Mouse (Mus musculus): ENCODE results near the gene Susd1. TPM values are rescaled to one million over a fixed set of nuclear protein-coding genes. Genes with fewer than 3 reads are reported as not detected.

The Susd1 gene
- polyA plus RNA-seq, 1 experiment from 2014 or later: 11.4 TPM

- no peak for DNase-seq (ENCODE audit: low spot score)
Measured at GRCm38 (mm10) chr4:59349425-59350185, 88.8 kb downstream of the Susd1 start.

DNA sequence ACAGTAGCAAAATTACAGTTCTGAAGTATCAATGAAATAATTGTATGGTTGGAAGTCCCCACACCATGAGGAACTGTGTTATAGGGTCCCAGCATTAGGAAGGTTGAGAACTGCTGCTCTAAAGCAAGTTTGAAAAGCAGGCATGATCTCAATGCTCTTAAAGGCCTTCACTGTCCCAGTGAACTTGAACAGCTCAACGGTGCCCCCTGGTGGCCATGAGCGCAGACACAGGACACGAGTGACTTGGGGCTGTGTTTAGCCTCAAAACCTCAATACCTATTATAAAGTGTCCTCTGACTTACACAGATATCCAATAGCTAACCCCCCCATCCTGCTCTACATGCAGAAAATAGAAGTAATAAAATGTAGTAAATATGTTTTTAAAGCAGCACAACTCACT is 97.7 kb downstream of the Susd1 start:
- peak; percentile 87 for DNase-seq (ENCODE audit: low spot score)

GRCm38 (mm10) chr4:59340046-59340445 is 98.4 kb downstream of the Susd1 start:
- DNase-seq (ENCODE audit: low spot score): no peak

DNA sequence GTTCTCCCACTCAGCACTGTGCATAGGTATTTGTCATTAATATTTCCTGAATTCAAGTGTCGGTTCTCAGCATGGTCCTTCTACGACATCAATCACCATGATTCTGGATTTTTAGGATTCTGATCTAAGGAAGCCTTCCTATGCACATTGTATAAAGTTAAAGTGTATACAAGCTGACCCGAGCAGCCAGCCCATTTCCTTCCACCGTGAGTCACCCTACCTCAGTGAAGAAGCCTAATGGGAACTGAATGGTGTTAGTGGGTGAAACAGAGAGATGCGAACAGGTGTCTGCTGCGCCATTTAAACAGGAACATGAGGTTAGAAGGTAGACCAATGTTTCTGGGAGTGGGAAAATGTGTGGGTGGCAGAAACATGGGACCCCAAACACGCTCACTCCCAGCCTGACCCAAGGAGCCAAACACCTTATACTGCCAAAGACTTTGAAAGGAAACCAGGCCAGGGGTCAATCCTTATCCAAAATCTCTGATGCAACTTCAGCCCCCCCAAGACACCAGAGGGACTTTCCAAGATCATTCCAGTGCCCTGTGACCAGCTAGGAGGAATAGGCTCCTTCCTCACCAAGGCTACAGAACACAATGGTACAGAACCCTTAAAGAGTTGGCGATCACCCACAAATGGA is 99.4 kb downstream of the Susd1 start:
- DNase-seq (ENCODE audit: low spot score): no peak

DNA sequence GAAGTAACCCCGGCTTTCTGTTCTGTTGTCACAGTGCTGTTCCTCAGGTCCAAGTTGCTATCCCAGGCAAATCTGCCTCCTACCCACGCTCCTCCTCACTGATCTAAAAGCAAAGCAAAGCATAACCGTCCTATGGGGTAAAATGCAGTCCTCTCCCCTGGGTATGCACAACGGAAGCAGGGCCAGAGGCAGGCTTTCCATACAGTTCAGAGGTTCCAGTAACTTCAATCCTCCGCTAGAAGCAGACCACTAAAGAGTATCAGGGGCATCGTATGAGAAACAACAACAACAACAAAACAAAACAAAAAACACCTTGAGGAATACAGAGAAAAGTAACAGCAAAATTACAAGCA is 100.9 kb downstream of the Susd1 start:
- DNase-seq (ENCODE audit: low spot score): no peak

- DNase-seq (ENCODE audit: low spot score): no peak
Measured at GRCm38 (mm10) chr4:59336846-59337532, 101.4 kb downstream of the Susd1 start.

- DNase-seq (ENCODE audit: low spot score): no peak
Measured at GRCm38 (mm10) chr4:59336439-59336809, 102.0 kb downstream of the Susd1 start.

DNA sequence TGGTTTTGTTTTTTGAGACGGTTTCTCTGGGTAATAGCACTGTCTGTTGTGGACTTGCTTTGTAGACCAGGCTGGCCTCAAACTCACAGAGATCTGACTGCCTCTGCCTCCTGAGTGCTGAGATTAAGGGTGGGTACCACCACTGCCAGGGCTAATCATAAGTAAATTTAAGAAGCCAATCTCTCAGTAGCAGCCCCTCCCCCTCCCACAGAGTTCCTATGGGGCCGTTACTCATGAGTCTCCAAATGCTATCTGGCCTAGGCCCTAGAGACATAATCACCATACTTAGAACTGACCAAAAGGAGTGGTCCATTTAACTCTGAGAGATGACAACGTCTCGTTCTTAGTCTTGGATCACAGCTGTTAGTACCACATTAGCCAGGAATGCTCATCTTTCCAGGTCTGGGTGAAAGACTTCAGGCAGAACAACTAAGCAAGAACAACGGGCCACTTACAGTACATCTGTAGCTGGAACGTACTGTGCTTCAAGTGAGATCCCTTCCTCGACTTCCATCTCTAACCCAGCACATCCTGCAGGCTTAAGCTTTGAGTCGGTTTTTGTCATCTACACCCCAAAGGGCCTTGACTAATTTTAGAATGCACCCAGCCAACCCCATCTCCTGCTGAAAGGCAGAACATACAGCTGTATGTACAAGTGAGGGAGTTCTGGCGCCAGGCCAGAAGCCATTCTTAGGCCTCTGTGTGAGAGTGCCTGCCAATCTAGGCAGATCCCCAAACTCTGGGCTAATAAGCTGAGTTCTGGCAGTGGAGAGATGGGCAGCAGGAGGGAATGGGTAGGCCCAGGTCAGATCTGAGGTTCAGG is 102.6 kb downstream of the Susd1 start:
- DNase-seq (ENCODE audit: low spot score): peak; percentile 53

- no peak for DNase-seq (ENCODE audit: low spot score)
Measured at GRCm38 (mm10) chr4:59335101-59335500, 103.3 kb downstream of the Susd1 start.

DNA sequence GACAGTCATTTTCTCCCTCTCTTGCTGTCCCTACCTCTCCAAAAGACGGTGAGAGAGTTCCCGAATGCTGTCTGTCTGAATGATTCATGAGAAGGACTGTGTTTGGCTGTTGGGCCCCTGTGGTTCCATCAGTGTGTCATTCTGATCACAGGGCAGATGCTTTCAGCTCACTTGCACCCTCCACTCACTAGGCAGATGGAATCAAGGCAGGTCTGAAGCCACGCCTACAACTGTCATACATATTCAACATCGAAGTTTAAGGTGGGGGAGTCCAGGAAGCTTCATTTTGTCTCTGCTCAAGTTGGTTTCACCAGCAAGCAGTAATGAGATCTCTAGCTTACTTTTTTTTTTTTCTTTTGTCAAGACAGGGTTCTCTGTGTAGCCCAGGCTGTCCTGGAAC is 104.2 kb downstream of the Susd1 start:
- peak; percentile 32 for DNase-seq (ENCODE audit: low spot score)

DNA sequence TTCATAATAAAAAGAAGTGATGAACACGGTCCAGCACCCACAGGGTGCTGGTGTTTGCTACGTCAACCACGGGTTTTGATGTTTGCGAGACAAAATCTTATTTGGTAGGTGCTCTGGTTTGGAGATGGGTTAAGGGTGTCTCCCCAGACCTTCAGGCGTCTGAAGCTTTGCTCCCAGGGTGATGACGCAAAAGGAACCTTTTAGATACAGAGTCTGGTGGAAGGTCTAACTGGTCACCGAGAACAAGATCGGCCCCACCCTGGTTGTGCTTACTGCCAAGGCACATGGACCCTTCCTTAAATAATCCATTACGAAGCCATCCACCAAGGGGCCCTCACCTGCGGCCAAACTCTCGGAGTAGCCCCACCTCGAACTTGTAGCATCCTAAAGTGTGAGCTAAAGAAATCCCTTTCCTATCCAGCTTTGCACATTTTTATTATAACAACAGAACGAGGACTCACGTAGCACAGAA is 105.0 kb downstream of the Susd1 start:
- DNase-seq (ENCODE audit: low spot score): no peak

DNA sequence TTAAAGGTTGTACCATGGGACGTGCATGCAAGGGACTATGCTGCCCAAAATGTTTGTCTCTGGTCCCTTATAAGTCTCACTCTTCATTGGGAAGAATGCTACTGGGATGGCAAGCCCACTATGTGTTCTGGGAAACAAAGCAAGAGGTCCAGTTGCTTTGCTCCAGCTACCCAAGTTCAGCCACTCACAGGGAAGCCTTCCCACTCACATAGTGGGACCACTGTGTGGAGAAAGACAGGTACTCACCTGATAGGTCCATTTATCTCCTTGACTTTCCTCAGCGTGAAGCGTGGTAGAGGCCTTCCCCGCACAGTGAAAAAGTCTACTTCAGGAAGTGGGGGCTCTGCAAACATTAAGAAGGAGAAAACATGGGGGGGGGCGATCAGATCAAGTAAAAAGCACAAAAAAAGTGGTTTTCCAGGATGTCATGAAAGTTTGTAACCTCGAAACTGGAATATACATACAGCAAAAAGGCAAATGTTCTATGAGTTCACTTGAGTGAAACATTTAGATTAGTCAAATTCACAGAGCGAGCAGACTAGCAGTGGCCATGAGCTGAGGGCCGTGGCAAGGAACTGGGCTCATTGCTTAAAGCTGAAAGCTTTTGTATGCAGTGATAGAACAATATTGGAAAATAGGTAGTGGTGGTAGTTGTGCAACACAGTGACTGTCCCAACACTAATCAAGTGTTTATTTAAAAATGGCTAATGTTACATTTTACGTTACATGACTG is 105.6 kb downstream of the Susd1 start:
- no peak for DNase-seq (ENCODE audit: low spot score)

- DNase-seq (ENCODE audit: low spot score): no peak
Measured at GRCm38 (mm10) chr4:59332089-59332488, 106.3 kb downstream of the Susd1 start.

DNA sequence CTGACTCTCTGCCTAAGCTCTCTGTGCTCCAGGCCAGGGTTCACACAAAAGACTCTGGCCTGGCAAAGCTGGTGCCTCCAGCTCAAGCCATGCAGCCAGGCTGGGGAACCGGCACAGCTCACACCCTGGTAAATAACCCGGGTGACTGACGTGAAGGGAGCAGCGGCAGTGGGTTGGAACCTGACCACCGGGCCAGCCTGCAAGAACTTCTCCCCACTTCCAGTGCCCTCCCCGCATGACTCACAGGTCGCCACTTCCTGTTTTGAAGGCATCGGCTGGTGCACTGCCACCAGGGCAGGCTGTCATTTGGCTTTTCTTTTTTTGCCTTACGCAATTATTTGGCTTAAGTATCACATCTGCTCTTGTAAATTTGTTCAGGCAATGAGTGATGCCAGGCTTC is 106.8 kb downstream of the Susd1 start:
- DNase-seq (ENCODE audit: low spot score): peak; percentile 82

DNA sequence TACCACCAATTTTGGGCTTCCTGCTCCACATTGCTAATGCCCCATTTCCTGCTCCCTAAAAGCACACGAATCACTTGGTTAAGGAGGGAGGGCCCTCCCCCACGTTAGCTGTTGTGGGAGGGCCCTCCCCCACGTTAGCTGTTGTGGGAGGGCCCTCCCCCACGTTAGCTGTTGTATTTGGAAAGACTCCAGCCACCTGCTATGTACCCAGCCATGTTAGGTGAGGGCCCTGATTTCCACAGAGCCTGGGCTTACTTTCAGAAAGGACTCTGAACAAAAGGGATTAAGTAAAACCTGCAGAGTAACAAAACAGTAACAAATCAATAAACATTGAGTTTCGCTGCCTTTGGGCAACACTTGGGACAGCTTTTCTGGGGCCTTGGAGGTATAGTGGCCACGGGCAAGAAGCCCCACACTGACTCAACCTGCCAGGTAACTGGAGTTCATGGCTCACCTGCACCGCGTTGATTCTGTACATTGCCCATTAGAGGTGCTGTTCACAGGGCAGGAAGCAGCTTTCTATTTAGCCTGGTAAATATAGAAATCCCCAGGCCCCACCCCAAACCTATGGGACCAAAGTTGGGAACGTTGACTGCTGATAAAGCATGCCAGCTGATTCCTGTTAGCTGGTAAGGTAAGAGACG is 107.3 kb downstream of the Susd1 start:
- DNase-seq (ENCODE audit: low spot score): peak; percentile 54

DNA sequence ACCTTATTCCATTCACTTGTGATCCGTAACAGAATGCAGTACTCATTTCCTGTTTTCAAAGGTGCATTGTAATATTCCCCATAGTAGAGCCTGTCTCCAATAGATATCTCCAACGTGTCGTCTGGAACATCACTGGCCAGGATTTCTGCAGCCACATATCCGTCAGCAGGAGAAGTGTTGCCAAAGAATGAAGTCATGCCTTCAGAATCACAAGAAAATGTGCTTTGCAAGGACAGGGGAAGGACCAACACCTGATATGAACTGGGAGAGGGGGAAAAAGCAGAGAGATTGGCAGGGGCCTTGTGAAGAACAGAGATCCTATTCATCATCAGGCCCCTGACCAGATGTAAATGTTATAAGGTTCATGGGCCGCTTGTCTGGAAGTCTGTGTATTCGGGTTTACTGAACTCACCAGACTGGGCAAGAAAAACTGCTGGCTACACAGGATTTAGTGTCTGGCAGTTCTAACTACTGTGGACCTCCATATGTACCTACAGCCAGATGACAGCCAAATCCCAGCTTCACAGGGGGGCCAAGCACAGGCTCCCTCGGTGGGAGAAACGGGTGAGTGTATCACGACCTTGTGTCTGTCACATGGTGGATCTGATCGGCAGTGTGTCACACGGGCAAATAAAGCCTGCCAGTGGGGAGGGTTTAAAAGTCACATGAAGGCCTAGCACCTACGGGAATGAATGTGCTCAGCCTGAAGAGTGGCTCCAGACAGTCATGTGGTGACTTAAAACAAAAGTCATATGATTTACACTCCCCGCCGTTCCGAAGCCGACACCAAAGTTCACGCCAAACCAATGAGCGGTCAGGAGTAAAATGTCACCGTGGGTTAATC is 108.8 kb downstream of the Susd1 start:
- no peak for DNase-seq (ENCODE audit: low spot score)

DNA sequence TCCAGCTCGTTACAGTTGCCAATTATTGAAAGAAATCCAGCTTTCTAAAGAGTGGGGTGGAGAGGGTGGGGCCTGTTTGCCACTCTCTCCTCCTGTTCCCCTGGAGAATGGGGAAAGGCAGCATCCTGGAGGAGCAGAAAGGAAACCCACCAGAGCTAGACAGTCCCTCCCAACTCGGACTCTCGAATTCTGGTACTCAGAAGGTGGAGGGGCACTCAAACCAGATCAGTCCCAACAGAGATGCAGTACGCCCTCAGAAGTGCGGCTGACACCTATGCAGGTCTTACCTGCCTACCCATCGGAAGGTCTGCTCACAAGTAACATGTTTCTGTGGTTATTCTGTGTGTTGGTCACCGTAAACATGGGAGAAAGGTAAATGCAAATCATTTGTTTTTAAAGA is 109.6 kb downstream of the Susd1 start:
- no peak for DNase-seq (ENCODE audit: low spot score)

DNA sequence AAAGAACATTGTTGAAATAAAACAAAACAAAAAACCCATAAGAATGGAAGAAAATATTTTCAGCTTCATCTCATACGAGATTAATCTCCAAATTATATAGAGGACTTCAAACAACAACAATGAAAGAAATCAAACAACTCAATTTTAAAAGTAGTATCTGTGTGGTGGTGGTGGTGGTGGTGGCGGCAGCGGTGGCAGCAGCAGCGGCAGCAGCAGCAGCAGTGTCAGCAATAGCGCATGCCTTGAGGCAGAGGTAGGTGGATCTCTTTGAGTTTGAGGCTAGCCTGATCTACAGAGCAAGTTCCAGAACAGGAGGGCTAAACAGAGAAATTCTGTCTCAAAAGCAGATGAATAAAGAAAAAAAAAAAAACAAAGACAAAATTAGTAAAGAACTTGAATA is 110.4 kb downstream of the Susd1 start:
- DNase-seq (ENCODE audit: low spot score): no peak

DNA sequence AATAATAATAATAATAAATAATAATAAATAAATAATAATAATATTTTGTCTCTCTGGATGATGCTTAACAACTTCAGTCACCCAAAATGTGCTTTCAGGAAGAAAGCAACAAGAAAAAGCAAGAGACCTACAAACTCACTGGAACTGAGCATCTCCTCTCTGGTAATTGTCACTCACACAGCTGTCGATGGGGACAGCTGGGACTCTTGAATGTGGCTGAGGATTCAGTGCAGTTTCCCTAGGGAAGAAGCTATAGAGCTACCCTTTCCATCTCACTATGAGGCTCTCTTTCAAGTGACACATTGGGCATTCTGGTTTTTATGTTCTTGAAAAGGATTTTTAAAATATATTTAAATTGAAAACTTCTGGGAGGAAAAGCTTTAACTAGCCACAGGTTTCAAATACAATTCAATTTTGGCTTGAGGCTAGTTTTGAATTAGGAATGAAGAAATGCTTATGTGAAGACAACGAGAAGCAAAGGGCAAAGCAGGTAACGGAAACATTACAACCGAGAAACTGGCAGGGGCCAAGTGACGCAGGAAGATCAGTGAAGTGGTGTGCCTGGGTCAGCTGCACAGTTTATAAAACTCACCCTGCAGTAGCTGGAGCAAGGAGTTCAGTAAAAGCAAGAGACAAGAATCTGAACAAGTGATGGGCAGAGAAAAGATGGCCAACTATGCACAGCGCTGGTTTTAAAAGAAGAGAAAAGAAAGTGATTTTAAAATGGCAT is 112.2 kb downstream of the Susd1 start:
- no peak for DNase-seq (ENCODE audit: low spot score)
